Mouse (Mus musculus): ENCODE measurements around the gene Lrmda. TPM values are rescaled to one million over a fixed set of nuclear protein-coding genes. Genes with fewer than 3 reads are reported as not detected.

The Lrmda gene
- total RNA-seq, 4 experiments from 2014 or later = 1.2 to 2.4 (median 1.3) TPM

- DNase-seq (ENCODE audit: low spot score in 2 of 2) = no peak
Observed at GRCm38 (mm10) chr14:22473991-22474390, 454.5 kb downstream of the Lrmda start.

- DNase-seq (ENCODE audit: low spot score in 2 of 2) = no peak
Observed at GRCm38 (mm10) chr14:22493326-22493725, 473.8 kb downstream of the Lrmda start.

GRCm38 (mm10) chr14:22494290-22494689 is 474.8 kb downstream of the Lrmda start:
- DNase-seq (ENCODE audit: low spot score in 2 of 2) = no peak

GRCm38 (mm10) chr14:22494866-22495265 is 475.4 kb downstream of the Lrmda start:
- DNase-seq (ENCODE audit: low spot score in 2 of 2) = no peak

GRCm38 (mm10) chr14:22495286-22495685 is 475.8 kb downstream of the Lrmda start:
- no peak for DNase-seq (ENCODE audit: low spot score in 2 of 2)

- peak in 1 of 2 experiments; percentile 9 for DNase-seq (ENCODE audit: low spot score in 2 of 2)
Observed at GRCm38 (mm10) chr14:22497636-22498131, 478.2 kb downstream of the Lrmda start.

- DNase-seq (ENCODE audit: low spot score in 2 of 2) = no peak
Observed at GRCm38 (mm10) chr14:22509747-22510530, 490.4 kb downstream of the Lrmda start.

- DNase-seq (ENCODE audit: low spot score in 2 of 2) = no peak
Observed at GRCm38 (mm10) chr14:22510531-22510785, 490.9 kb downstream of the Lrmda start.

GRCm38 (mm10) chr14:22514362-22515084 is 495.0 kb downstream of the Lrmda start:
- no peak for DNase-seq (ENCODE audit: low spot score in 2 of 2)

- no peak for DNase-seq (ENCODE audit: low spot score in 2 of 2)
Observed at GRCm38 (mm10) chr14:22530706-22531105, 511.2 kb downstream of the Lrmda start.

- DNase-seq (ENCODE audit: low spot score in 2 of 2) = no peak
Observed at GRCm38 (mm10) chr14:22533501-22533900, 514.0 kb downstream of the Lrmda start.

- DNase-seq (ENCODE audit: low spot score in 2 of 2) = no peak
Observed at GRCm38 (mm10) chr14:22545887-22546675, 526.6 kb downstream of the Lrmda start.

GRCm38 (mm10) chr14:22546676-22546984 is 527.1 kb downstream of the Lrmda start:
- no peak for DNase-seq (ENCODE audit: low spot score in 2 of 2)

GRCm38 (mm10) chr14:22548286-22548685 is 528.8 kb downstream of the Lrmda start:
- DNase-seq (ENCODE audit: low spot score in 2 of 2) = no peak

- DNase-seq (ENCODE audit: low spot score in 2 of 2) = no peak
Observed at GRCm38 (mm10) chr14:22549166-22549565, 529.7 kb downstream of the Lrmda start.

GRCm38 (mm10) chr14:22552358-22552757 is 532.8 kb downstream of the Lrmda start:
- no peak for DNase-seq (ENCODE audit: low spot score in 2 of 2)

GRCm38 (mm10) chr14:22552841-22553240 is 533.3 kb downstream of the Lrmda start:
- no peak for DNase-seq (ENCODE audit: low spot score in 2 of 2)

- DNase-seq (ENCODE audit: low spot score in 2 of 2) = no peak
Observed at GRCm38 (mm10) chr14:22553717-22554116, 534.2 kb downstream of the Lrmda start.

GRCm38 (mm10) chr14:22572486-22572885 is 553.0 kb downstream of the Lrmda start:
- DNase-seq (ENCODE audit: low spot score in 2 of 2) = no peak

GRCm38 (mm10) chr14:22573585-22573984 is 554.1 kb downstream of the Lrmda start:
- no peak for DNase-seq (ENCODE audit: low spot score in 2 of 2)

GRCm38 (mm10) chr14:22574006-22574405 is 554.5 kb downstream of the Lrmda start:
- no peak for DNase-seq (ENCODE audit: low spot score in 2 of 2)

GRCm38 (mm10) chr14:22576441-22576840 is 556.9 kb downstream of the Lrmda start:
- DNase-seq (ENCODE audit: low spot score in 2 of 2) = no peak

Data from left cerebral cortex, adult 8-10 months (tissue).